Mouse (Mus musculus): Measurements from ENCODE around the gene Dguok. TPM values are rescaled to one million over a fixed set of nuclear protein-coding genes. Genes with fewer than 3 reads are reported as not detected.

The Dguok gene
- 68.8 and 73.3 TPM in 2 replicates for polyA plus RNA-seq (2015; fragmentation: Nextera tagmentation; extraction: Ambion mirVana)

- peak within 1 kb of the TSS; percentile 60 for H3K4me3 ChIP-seq (replicated peaks)
- peak; percentile 99 for ATAC-seq
- H3K36me3 ChIP-seq, result no peaks in the 10 kb centered on the region
- peak within 1 kb of the TSS; percentile 93 for H3K27ac ChIP-seq
- no peaks in the 10 kb centered on the region for H3K9me3 ChIP-seq
- peak within 1 kb of the TSS; percentile 71 for H3K4me2 ChIP-seq (replicated peaks)
- no peaks in the 10 kb centered on the region for H3K27me3 ChIP-seq (replicated peaks)
- peaks cover 4% of the 10 kb centered on the region; the same call in 1 of the 2 replicates for H3K4me1 ChIP-seq (replicated peaks)
- H3K9ac ChIP-seq, result peak within 1 kb of the TSS; percentile 65
- WGBS, result under 1% methylated on average over 54 of the region's 54 CpGs
Observed at GRCm38 (mm10) chr6:83506258-83507167, at the start of gene Dguok. Gene Dguok (minus strand): TSS chr6:83506969.

- ATAC-seq, result no peak
- no peak overlapping the region for H3K9ac ChIP-seq
- no peaks in the 10 kb centered on the region for H3K9me3 ChIP-seq
- no peak overlapping the region for H3K27ac ChIP-seq
- H3K4me3 ChIP-seq (replicated peaks), result no peak overlapping the region
- no peak overlapping the region for H3K4me2 ChIP-seq (replicated peaks)
- no peaks in the 10 kb centered on the region for H3K27me3 ChIP-seq (replicated peaks)
- H3K4me1 ChIP-seq (replicated peaks), result no peaks in the 10 kb centered on the region
- peaks cover 12% of the 10 kb centered on the region; the same call in 1 of the 2 replicates for H3K36me3 ChIP-seq
- WGBS, result 78% methylated on average over 6 of the region's 6 CpGs
Observed at GRCm38 (mm10) chr6:83555972-83556371, 49.2 kb upstream of the Dguok start.

GRCm38 (mm10) chr6:83548346-83548745 is 41.6 kb upstream of the Dguok start:
- Histone ChIP-seq H3K27me3 (replicated peaks) (no peaks in the 10 kb centered on the region), H3K4me3 (replicated peaks) (no peak overlapping the region), H3K9me3 (no peaks in the 10 kb centered on the region), H3K36me3 (0 out of 2 replicates have a peak, but pooled peaks cover 3% of the 10 kb centered on the region), H3K9ac (no peak overlapping the region), H3K4me1 (replicated peaks) (no peaks in the 10 kb centered on the region), H3K27ac (no peak overlapping the region), H3K4me2 (replicated peaks) (no peak overlapping the region)
- ATAC-seq, result no peak
- 46% methylated on average over 5 of the region's 5 CpGs for WGBS

GRCm38 (mm10) chr6:83545778-83546177 is 39.0 kb upstream of the Dguok start:
- Histone ChIP-seq H3K4me2 (replicated peaks) (no peak overlapping the region), H3K9ac (no peak overlapping the region), H3K4me1 (replicated peaks) (0 out of 2 replicates have a peak, but pooled peaks cover 3% of the 10 kb centered on the region), H3K9me3 (no peaks in the 10 kb centered on the region), H3K27ac (no peak overlapping the region), H3K4me3 (replicated peaks) (no peak overlapping the region), H3K36me3 (0 out of 2 replicates have a peak, but pooled peaks cover 3% of the 10 kb centered on the region), H3K27me3 (replicated peaks) (no peaks in the 10 kb centered on the region)
- 88% methylated on average over 3 of the region's 3 CpGs for WGBS
- no peak for ATAC-seq

GRCm38 (mm10) chr6:83541756-83542456 is 35.1 kb upstream of the Dguok start:
- 0 out of 2 replicates have a peak, but pooled peaks cover 3% of the 10 kb centered on the region for H3K4me1 ChIP-seq (replicated peaks)
- peak overlapping the region; percentile 85 for H3K27ac ChIP-seq
- H3K36me3 ChIP-seq, result 0 out of 2 replicates have a peak, but pooled peaks cover under 1% of the 10 kb centered on the region
- peak; percentile 72 for ATAC-seq
- no peak overlapping the region for H3K9ac ChIP-seq
- H3K27me3 ChIP-seq (replicated peaks), result no peaks in the 10 kb centered on the region
- 55% methylated on average over 11 of the region's 11 CpGs for WGBS
- H3K4me3 ChIP-seq (replicated peaks), result no peak overlapping the region
- no peaks in the 10 kb centered on the region for H3K9me3 ChIP-seq
- no peak overlapping the region for H3K4me2 ChIP-seq (replicated peaks)

GRCm38 (mm10) chr6:83540017-83540416 is 33.2 kb upstream of the Dguok start:
- 0 out of 2 replicates have a peak, but pooled peaks cover 3% of the 10 kb centered on the region for H3K4me1 ChIP-seq (replicated peaks)
- no peaks in the 10 kb centered on the region for H3K9me3 ChIP-seq
- no peak overlapping the region for H3K9ac ChIP-seq
- H3K4me3 ChIP-seq (replicated peaks), result no peak overlapping the region
- H3K4me2 ChIP-seq (replicated peaks), result no peak overlapping the region
- H3K27ac ChIP-seq, result peak overlapping the region; percentile 67
- WGBS, result 30% methylated on average over 4 of the region's 4 CpGs
- no peaks in the 10 kb centered on the region for H3K27me3 ChIP-seq (replicated peaks)
- H3K36me3 ChIP-seq, result no peaks in the 10 kb centered on the region
- no peak; the same call in 1 of the 2 replicates for ATAC-seq

GRCm38 (mm10) chr6:83536795-83537059 is 30.0 kb upstream of the Dguok start:
- H3K4me1 ChIP-seq (replicated peaks), result 0 out of 2 replicates have a peak, but pooled peaks cover under 1% of the 10 kb centered on the region
- no peaks in the 10 kb centered on the region for H3K27me3 ChIP-seq (replicated peaks)
- no peaks in the 10 kb centered on the region for H3K36me3 ChIP-seq
- peak overlapping the region; percentile 23; the same call in 1 of the 2 replicates for H3K9ac ChIP-seq
- no peaks in the 10 kb centered on the region for H3K9me3 ChIP-seq
- peak overlapping the region; percentile 85 for H3K27ac ChIP-seq
- 30% methylated on average over 6 of the region's 6 CpGs for WGBS
- 0 out of 2 replicates have a peak overlapping the region, but pooled peaks have one; percentile 6 for H3K4me2 ChIP-seq (replicated peaks)
- peak; percentile 37; the same call in 1 of the 2 replicates for ATAC-seq
- no peak overlapping the region for H3K4me3 ChIP-seq (replicated peaks)

- Histone ChIP-seq H3K27ac (peak within 1 kb of the TSS; percentile 85), H3K4me3 (replicated peaks) (peak within 1 kb of the TSS; percentile 16), H3K4me2 (replicated peaks) (peak within 1 kb of the TSS; percentile 14), H3K9ac (peak within 1 kb of the TSS; percentile 26), H3K4me1 (replicated peaks) (no peaks in the 10 kb centered on the region), H3K9me3 (no peaks in the 10 kb centered on the region), H3K36me3 (no peaks in the 10 kb centered on the region), H3K27me3 (replicated peaks) (no peaks in the 10 kb centered on the region)
- 48% methylated on average over 12 of the region's 12 CpGs for WGBS
- peak; percentile 74 for ATAC-seq
Observed at GRCm38 (mm10) chr6:83536028-83536794, 29.4 kb upstream of the Dguok start, which contains the start of gene Actg2. Gene Actg2 (minus strand): TSS chr6:83536265.

- Histone ChIP-seq H3K4me1 (replicated peaks) (no peaks in the 10 kb centered on the region), H3K36me3 (no peaks in the 10 kb centered on the region), H3K9ac (no peak overlapping the region), H3K27ac (no peak overlapping the region), H3K4me2 (replicated peaks) (no peak overlapping the region; the same call in 1 of the 2 replicates), H3K4me3 (replicated peaks) (peak overlapping the region; percentile 15), H3K9me3 (no peaks in the 10 kb centered on the region), H3K27me3 (replicated peaks) (no peaks in the 10 kb centered on the region)
- no peak for ATAC-seq
- 74% methylated on average over 2 of the region's 2 CpGs for whole genome bisulfite sequencing
Observed at GRCm38 (mm10) chr6:83532608-83533007, 25.8 kb upstream of the Dguok start.

- H3K4me2 ChIP-seq (replicated peaks), result no peak overlapping the region
- H3K27me3 ChIP-seq (replicated peaks), result no peaks in the 10 kb centered on the region
- 19% methylated on average over 6 of the region's 6 CpGs for WGBS
- no peak overlapping the region for H3K4me3 ChIP-seq (replicated peaks)
- H3K9me3 ChIP-seq, result no peaks in the 10 kb centered on the region
- H3K36me3 ChIP-seq, result no peaks in the 10 kb centered on the region
- H3K4me1 ChIP-seq (replicated peaks), result peaks cover 5% of the 10 kb centered on the region; the same call in 1 of the 2 replicates
- peak; percentile 14; the same call in 1 of the 2 replicates for ATAC-seq
- H3K27ac ChIP-seq, result no peak overlapping the region
- no peak overlapping the region for H3K9ac ChIP-seq
Observed at GRCm38 (mm10) chr6:83523194-83523593, 16.4 kb upstream of the Dguok start.

- ATAC-seq, result no peak; the same call in 1 of the 2 replicates
- no peak overlapping the region for H3K4me2 ChIP-seq (replicated peaks)
- no peak overlapping the region for H3K9ac ChIP-seq
- no peaks in the 10 kb centered on the region for H3K27me3 ChIP-seq (replicated peaks)
- H3K4me1 ChIP-seq (replicated peaks), result peaks cover 5% of the 10 kb centered on the region; the same call in 1 of the 2 replicates
- no peak overlapping the region for H3K27ac ChIP-seq
- no peaks in the 10 kb centered on the region for H3K9me3 ChIP-seq
- 52% methylated on average over 6 of the region's 6 CpGs for WGBS
- no peak overlapping the region for H3K4me3 ChIP-seq (replicated peaks)
- H3K36me3 ChIP-seq, result no peaks in the 10 kb centered on the region
Observed at GRCm38 (mm10) chr6:83521784-83522183, 15.0 kb upstream of the Dguok start.

All from intestine, embryonic 15.5 days (tissue).